Mouse (Mus musculus): ENCODE measurements around the gene Svop. TPM values are rescaled to one million over a fixed set of nuclear protein-coding genes. Genes with fewer than 3 reads are reported as not detected.

Svop gene
- polyA plus RNA-seq, 1 experiment from 2014 or later, result not detected

DNA sequence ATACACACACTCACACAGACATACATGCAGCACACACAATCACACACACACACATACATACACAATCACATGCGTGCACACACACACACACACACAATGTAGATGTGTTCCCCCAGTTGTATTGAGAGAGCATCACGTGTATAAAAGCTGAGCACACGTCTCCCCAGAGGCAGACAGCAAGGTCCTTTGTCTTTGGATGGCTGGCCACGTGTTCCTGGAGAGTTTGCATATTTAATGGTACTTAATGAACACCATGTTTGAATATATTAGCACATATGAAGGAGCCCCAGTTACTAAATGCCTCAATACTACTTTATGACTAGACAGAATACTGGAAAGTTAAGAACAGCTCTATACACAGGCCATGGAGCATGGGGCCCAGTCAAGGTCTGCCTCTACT is 27.4 kb downstream of the Svop start:
- Histone ChIP-seq H3K4me3 (no peak overlapping the region), H3K9ac (no peak overlapping the region), H3K36me3 (no peaks in the 10 kb centered on the region), H3K27me3 (replicated peaks) (no peaks in the 10 kb centered on the region), H3K4me2 (no peak overlapping the region), H3K4me1 (no peaks in the 10 kb centered on the region), H3K9me3 (replicated peaks) (no peaks in the 10 kb centered on the region), H3K27ac (no peak overlapping the region)
- ATAC-seq, result no peak
- WGBS (ENCODE audit: insufficient replicate concordance), result 56% methylated on average over 4 of the region's 4 CpGs

DNA sequence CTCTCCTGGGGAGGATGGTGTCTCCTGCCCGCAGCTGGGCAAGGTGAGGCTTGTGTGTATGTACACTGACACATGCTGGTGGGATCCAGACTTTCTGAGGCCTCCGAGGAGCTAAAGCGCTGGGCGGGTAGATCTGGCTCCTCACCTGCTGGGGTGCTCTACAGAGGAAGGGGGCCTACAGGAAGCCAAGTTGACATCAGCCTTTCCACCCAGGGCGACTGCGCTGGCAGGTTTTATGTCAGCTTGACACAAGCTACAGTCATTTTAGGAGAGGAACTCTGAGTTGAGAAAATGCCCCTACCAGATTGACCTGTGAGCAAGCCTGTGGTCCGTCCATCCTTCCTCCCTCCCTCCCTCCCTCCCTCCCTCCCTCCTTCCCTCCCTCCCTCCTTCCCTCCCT is 29.7 kb downstream of the Svop start:
- H3K27me3 ChIP-seq (replicated peaks), result no peaks in the 10 kb centered on the region
- no peak overlapping the region for H3K27ac ChIP-seq
- no peak overlapping the region for H3K4me2 ChIP-seq
- no peaks in the 10 kb centered on the region for H3K9me3 ChIP-seq (replicated peaks)
- 30% methylated on average over 7 of the region's 7 CpGs for WGBS (ENCODE audit: insufficient replicate concordance)
- H3K9ac ChIP-seq, result no peak overlapping the region
- no peak for ATAC-seq
- no peaks in the 10 kb centered on the region for H3K4me1 ChIP-seq
- no peaks in the 10 kb centered on the region for H3K36me3 ChIP-seq
- no peak overlapping the region for H3K4me3 ChIP-seq

DNA sequence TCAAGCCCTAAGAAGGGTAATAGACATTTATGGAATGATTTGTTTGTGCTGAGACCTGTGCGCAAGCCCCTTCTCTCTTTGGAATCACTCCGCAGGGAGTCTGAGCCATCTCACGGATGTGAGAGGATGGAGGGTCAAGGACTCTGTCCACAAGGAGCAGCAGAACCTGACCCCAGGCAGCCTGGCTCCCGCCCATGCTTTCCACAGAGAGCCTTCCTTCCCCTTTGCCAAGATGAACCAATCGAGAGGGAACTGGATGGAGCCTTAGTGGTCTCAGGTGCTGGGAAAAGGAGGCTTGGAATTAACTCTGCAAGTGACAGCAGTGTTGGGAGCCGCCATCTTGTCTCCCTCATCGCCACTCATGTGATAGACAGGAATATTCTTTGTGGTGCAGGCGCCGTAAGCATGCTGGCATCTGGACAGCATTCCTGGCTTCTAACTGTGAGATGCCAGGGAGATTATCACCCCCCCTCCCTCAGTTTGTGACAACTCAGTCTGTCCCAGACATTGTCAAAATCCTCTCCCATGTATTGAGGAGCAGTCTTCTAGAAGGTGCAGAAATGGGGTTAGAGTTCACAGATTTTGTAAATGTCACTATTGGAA is 34.1 kb downstream of the Svop start:
- Histone ChIP-seq H3K27ac (no peak overlapping the region), H3K9me3 (replicated peaks) (no peaks in the 10 kb centered on the region), H3K4me1 (no peaks in the 10 kb centered on the region), H3K4me3 (no peak overlapping the region), H3K27me3 (replicated peaks) (no peaks in the 10 kb centered on the region), H3K4me2 (no peak overlapping the region), H3K9ac (no peak overlapping the region), H3K36me3 (no peaks in the 10 kb centered on the region)
- ATAC-seq, result no peak
- WGBS (ENCODE audit: insufficient replicate concordance), result 69% methylated on average over 9 of the region's 9 CpGs

DNA sequence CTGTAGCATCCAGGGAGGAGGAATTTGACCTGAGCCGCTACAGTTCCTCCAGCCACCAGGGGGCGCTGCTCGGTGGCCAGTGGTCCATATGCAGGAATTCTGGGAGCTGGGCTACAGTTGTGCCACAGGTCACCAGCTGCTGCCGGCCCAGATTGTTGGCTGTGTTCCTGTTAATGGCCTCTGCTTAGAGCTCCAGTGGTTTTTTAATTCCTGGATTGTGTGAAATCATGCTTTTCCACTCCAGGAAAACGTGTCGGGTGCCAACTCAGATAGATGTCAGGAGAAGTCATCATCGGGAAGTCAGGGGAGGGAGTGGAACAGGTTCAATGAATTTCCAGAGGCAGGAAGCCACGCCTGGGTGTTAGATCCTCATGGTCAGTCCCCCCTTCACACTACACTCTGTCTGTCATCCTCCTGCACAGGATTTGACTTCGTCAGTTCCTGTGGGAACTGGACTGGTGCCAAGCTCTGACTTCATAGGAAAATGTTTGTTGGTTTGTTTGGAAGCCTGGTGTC is 39.1 kb downstream of the Svop start:
- H3K4me1 ChIP-seq, result no peaks in the 10 kb centered on the region
- H3K9ac ChIP-seq, result no peak overlapping the region
- 0 out of 2 replicates have a peak, but pooled peaks have one; percentile 5 for ATAC-seq
- no peak overlapping the region for H3K4me3 ChIP-seq
- WGBS (ENCODE audit: insufficient replicate concordance), result 24% methylated on average over 9 of the region's 9 CpGs
- H3K9me3 ChIP-seq (replicated peaks), result no peaks in the 10 kb centered on the region
- peaks cover 19% of the 10 kb centered on the region for H3K27me3 ChIP-seq (replicated peaks)
- no peaks in the 10 kb centered on the region for H3K36me3 ChIP-seq
- no peak overlapping the region for H3K27ac ChIP-seq
- H3K4me2 ChIP-seq, result no peak overlapping the region; the same call in 1 of the 2 replicates

DNA sequence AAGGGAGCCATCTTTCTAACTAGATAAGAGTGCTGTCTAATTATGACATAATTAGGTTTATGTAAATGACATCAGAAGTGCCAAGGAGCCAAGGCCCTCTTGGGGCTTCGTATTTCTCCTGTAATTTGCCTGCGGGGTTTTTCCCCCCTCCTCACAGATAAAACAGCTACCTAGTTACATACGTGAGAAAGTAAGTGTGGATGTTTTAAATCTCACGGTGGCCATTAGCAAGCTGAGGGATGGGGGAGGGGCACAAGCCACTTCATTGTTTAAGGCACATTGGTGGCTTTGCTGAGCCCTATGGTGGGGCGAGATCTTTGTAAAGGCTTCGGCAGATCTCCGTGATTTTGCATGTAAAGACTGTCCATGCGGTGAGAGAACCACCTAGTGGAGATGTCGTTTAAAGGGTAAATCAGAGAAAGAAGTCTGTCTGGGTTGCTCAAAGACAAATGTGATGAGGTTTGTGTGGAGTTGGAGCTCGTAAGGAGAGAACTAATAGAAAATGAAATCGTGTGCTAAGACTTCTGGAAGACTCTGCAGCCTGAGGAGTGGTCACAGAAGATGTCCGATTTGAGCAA is 42.5 kb downstream of the Svop start:
- peaks cover 19% of the 10 kb centered on the region for H3K27me3 ChIP-seq (replicated peaks)
- no peak for ATAC-seq
- no peak overlapping the region for H3K9ac ChIP-seq
- no peak overlapping the region for H3K4me2 ChIP-seq
- no peaks in the 10 kb centered on the region for H3K36me3 ChIP-seq
- H3K4me1 ChIP-seq, result no peaks in the 10 kb centered on the region
- 50% methylated on average over 12 of the region's 12 CpGs for WGBS (ENCODE audit: insufficient replicate concordance)
- no peaks in the 10 kb centered on the region for H3K9me3 ChIP-seq (replicated peaks)
- H3K27ac ChIP-seq, result no peak overlapping the region
- no peak overlapping the region for H3K4me3 ChIP-seq

DNA sequence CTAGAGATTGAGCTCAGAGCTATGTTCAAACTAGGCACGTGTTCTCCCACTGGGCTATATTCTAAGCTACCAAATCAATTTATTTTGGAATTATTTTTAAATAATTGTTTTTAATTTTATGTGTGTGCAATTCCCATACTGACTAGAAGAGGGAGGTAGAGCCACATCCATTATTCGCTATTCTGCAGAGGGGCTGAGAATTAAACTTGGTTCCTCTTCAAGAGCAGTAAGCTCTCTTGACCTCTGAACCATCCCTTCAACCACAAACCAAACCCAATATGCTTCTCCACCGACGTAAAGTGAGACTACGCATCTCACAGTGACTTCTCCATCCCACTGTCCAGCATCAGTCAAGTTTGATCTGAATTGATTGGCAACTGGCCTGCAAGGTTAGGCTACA is 44.2 kb downstream of the Svop start:
- no peak for ATAC-seq
- no peak overlapping the region for H3K9ac ChIP-seq
- no peaks in the 10 kb centered on the region for H3K36me3 ChIP-seq
- H3K27me3 ChIP-seq (replicated peaks), result peaks cover 25% of the 10 kb centered on the region
- no peak overlapping the region for H3K27ac ChIP-seq
- H3K4me1 ChIP-seq, result peaks cover 1% of the 10 kb centered on the region; the same call in 1 of the 2 replicates
- no peak overlapping the region for H3K4me2 ChIP-seq
- H3K9me3 ChIP-seq (replicated peaks), result no peaks in the 10 kb centered on the region
- 42% methylated on average over 5 of the region's 5 CpGs for WGBS (ENCODE audit: insufficient replicate concordance)
- H3K4me3 ChIP-seq, result no peak overlapping the region

DNA sequence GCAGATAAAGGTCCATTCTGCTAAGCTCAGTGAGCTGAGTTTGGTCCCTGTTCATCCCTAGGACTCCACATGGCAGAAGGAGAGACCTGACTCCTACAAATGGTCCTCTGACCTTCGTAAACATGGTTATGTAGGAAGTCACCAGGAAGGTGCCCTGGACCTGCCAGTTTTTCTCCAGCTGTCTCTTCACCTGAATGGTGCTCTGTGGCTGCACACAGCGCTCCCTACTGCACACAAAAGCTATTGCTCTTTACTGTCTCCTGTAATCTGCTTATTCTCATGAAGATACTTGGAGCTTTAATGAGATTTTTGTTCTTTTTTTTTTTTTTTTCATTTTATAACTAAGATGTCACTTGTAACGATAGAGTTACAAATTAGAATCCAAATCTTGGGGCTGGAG is 44.8 kb downstream of the Svop start:
- WGBS (ENCODE audit: insufficient replicate concordance), result 32% methylated on average over 3 of the region's 3 CpGs
- no peak overlapping the region for H3K4me3 ChIP-seq
- peaks cover 25% of the 10 kb centered on the region for H3K27me3 ChIP-seq (replicated peaks)
- H3K9ac ChIP-seq, result no peak overlapping the region
- H3K36me3 ChIP-seq, result no peaks in the 10 kb centered on the region
- ATAC-seq, result no peak
- no peaks in the 10 kb centered on the region for H3K9me3 ChIP-seq (replicated peaks)
- H3K4me2 ChIP-seq, result no peak overlapping the region
- H3K27ac ChIP-seq, result no peak overlapping the region
- H3K4me1 ChIP-seq, result peaks cover 7% of the 10 kb centered on the region

DNA sequence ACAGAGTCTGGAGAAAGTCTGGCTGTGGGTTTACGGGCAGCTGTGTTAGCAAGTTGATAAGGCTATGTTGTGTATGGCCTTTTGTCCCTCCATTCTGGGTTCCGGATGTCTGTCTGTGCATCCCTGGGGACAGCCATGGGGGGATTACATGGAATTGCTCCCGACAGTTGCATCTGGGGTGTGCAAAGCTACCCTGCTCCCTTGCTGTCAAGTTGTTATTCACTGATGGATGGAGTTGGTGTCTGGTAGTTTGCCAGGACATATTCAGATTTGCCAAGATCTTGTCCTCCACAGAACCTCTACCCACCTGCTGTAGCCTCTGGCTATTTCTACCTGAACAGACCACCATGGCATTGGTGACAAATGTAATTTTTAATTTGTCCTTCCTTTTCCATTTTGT is 45.2 kb downstream of the Svop start:
- H3K27me3 ChIP-seq (replicated peaks), result peaks cover 25% of the 10 kb centered on the region
- H3K36me3 ChIP-seq, result no peaks in the 10 kb centered on the region
- no peak for ATAC-seq
- H3K4me3 ChIP-seq, result no peak overlapping the region
- no peak overlapping the region for H3K27ac ChIP-seq
- no peak overlapping the region for H3K4me2 ChIP-seq
- 15% methylated on average over 3 of the region's 3 CpGs for WGBS (ENCODE audit: insufficient replicate concordance)
- no peak overlapping the region for H3K9ac ChIP-seq
- peaks cover 12% of the 10 kb centered on the region for H3K4me1 ChIP-seq
- H3K9me3 ChIP-seq (replicated peaks), result no peaks in the 10 kb centered on the region

DNA sequence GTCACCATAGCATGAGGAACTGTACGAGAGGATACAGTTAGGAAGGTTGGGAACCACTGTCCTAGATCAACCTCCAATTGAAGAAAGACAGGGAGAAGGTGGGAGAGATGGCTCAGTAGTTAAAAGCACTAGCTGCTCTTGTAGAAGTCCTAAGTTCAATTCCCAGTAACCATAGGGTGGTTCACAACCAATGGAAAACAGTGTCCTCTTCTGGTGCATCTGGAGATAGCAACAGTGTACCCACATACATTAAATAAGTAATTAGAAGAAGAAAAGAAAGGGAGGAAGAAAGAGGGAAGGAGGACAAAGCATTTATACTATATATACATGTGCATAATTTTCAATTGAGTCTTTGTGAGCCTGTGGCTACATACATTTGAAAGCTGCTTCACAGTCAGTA is 46.2 kb downstream of the Svop start:
- Histone ChIP-seq H3K4me2 (no peak overlapping the region), H3K36me3 (no peaks in the 10 kb centered on the region)

DNA sequence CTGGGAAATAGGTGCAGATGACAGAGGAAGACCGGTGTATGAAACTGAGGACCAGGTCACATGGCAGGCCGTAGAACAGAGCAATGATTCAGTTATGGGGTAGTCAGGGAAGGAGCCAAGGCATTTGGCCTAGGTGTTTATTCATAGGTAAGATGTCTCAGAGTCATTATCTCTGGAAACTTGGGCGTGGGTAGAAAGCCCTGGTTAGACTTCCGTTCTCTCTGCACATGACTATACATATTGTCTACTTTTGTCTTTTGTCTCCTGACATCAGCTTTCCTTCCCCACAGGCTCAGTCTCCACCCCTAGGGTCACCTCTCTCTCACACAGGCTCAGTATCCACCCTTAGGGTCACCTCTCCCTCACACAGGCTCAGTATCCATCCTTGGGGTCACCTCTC is 47.6 kb downstream of the Svop start:
- Histone ChIP-seq H3K36me3 (no peaks in the 10 kb centered on the region), H3K27ac (no peak overlapping the region), H3K9me3 (replicated peaks) (no peaks in the 10 kb centered on the region), H3K27me3 (replicated peaks) (peaks cover 22% of the 10 kb centered on the region), H3K4me2 (no peak overlapping the region), H3K9ac (no peak overlapping the region), H3K4me3 (no peak overlapping the region), H3K4me1 (peaks cover 18% of the 10 kb centered on the region)
- ATAC-seq, result no peak
- WGBS (ENCODE audit: insufficient replicate concordance), result 57% methylated on average over 4 of the region's 4 CpGs

More for the DNA sequence above, 46.2 kb downstream of the Svop start:
- 59% methylated on average over 1 of the region's 1 CpGs for WGBS (ENCODE audit: insufficient replicate concordance)
- H3K4me1 ChIP-seq, result peaks cover 18% of the 10 kb centered on the region
- no peak overlapping the region for H3K27ac ChIP-seq
- H3K27me3 ChIP-seq (replicated peaks), result peaks cover 33% of the 10 kb centered on the region
- H3K9ac ChIP-seq, result no peak overlapping the region
- no peak overlapping the region for H3K4me3 ChIP-seq
- ATAC-seq, result no peak
- H3K9me3 ChIP-seq (replicated peaks), result no peaks in the 10 kb centered on the region

DNA sequence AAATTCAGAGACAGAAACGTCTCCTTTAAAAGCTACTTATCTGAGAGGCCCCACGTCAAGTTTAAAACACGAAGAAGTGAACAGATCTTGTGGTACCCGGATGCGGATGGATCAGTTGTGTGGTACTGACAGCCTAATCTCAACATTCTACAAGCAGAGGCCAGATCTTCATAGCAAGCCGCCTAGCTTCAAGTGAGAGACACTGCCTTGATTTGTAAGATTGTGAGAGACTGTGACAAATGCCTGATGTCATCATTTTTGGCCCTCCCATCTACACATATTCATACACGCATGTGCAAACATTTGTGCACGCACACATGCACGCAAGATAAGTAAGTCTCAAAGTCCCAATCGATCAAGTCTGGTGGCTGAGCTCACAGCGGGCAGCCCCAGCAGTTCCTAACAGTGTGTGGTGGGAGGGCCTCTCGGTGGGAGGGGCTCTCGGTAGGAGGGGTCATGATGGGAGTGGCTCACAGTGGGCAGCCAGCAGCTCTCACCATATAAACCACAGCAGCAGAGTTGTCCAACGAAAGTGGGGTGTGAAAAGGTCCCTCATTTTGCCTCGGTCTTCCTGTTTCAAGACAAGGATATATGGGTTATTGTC is 49.9 kb downstream of the Svop start:
- Histone ChIP-seq H3K27ac (no peak overlapping the region), H3K9ac (no peak overlapping the region), H3K27me3 (replicated peaks) (peaks cover 24% of the 10 kb centered on the region), H3K4me3 (no peak overlapping the region), H3K4me2 (peak overlapping the region; percentile 7; the same call in 1 of the 2 replicates), H3K36me3 (no peaks in the 10 kb centered on the region), H3K9me3 (replicated peaks) (no peaks in the 10 kb centered on the region), H3K4me1 (peaks cover 18% of the 10 kb centered on the region)
- 12% methylated on average over 15 of the region's 15 CpGs for WGBS (ENCODE audit: insufficient replicate concordance)
- peak; percentile 77 for ATAC-seq

DNA sequence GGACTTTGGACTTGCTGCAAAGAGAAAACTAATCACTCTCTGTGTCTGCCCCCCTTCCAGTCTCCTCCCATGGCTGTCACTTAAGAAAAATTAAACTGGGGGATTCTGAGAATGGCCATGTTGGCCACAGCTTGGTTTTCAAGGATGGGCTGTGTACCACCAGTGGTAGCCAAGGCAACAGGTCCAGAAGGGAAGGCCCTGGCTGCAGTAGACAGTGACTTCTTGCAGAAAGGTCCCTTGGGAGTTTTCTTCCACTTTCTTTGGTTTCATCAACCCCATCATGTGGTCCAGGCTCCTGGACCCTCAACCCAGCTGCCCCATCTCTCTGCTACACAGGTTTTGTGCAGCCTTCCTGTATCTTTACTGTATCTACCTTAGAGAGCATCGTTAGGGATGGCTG is 50.5 kb downstream of the Svop start:
- peaks cover 28% of the 10 kb centered on the region for H3K27me3 ChIP-seq (replicated peaks)
- H3K27ac ChIP-seq, result no peak overlapping the region
- no peak for ATAC-seq
- 39% methylated on average over 1 of the region's 1 CpGs for WGBS (ENCODE audit: insufficient replicate concordance)
- no peak overlapping the region for H3K4me2 ChIP-seq
- no peak overlapping the region for H3K4me3 ChIP-seq
- H3K36me3 ChIP-seq, result no peaks in the 10 kb centered on the region
- peaks cover 18% of the 10 kb centered on the region for H3K4me1 ChIP-seq
- no peaks in the 10 kb centered on the region for H3K9me3 ChIP-seq (replicated peaks)
- H3K9ac ChIP-seq, result no peak overlapping the region

All from liver, embryonic 12.5 days (tissue).